Mouse (Mus musculus) testis, adult 2 months (tissue): ENCODE data around the gene Fam193b. TPM values are rescaled to one million over a fixed set of nuclear protein-coding genes. Genes with fewer than 3 reads are reported as not detected.
"Not testable (repeated sequence)": the region's sequence is repeated elsewhere in the genome, so short reads cannot be mapped to it uniquely, and the experiment has no call there.

Experiments
- H3K27ac ChIP-seq: fragments of 200-500 bp; 2 replicates; pipeline ENCODE4 v1.5.1; 2012; ENCODE audit warnings: low read depth, low read length; ENCODE audit not compliant: control insufficient read depth, insufficient read depth
- H3K27me3 ChIP-seq: fragments of 200-500 bp; 2 replicates; pipeline ENCODE4 v1.6.1; 2012; ENCODE audit warnings: mild to moderate bottlenecking, low read length, moderate library complexity; ENCODE audit not compliant: control insufficient read depth, insufficient read depth
- H3K36me3 ChIP-seq: fragments of 200-500 bp; 2 replicates; pipeline ENCODE4 v1.6.1; 2012; ENCODE audit warnings: mild to moderate bottlenecking, low read length; ENCODE audit not compliant: control insufficient read depth, insufficient read depth
- H3K4me1 ChIP-seq: fragments of 200-500 bp; 2 replicates; pipeline ENCODE4 v1.6.1; 2012; ENCODE audit warnings: low read length; ENCODE audit not compliant: control insufficient read depth, insufficient read depth
- H3K4me3 ChIP-seq: fragments of 200-500 bp; 2 replicates; pipeline ENCODE4 v1.5.1; 2012; ENCODE audit warnings: low read depth, mild to moderate bottlenecking, low read length, moderate library complexity, mixed read lengths; ENCODE audit not compliant: control insufficient read depth
- CTCF ChIP-seq: fragments of 200-500 bp; IDR thresholded peaks from 2 replicates; pipeline ENCODE4 v1.5.1; 2012; ENCODE audit warnings: low read depth, mild to moderate bottlenecking, inconsistent platforms, low read length, moderate library complexity; ENCODE audit not compliant: control insufficient read depth, insufficient read depth, insufficient replicate concordance
- POLR2A ChIP-seq: fragments of 200-500 bp; IDR thresholded peaks from 2 replicates; pipeline ENCODE4 v1.6.1; 2012; ENCODE audit warnings: low read depth, mild to moderate bottlenecking, inconsistent platforms, low read length, moderate library complexity; ENCODE audit not compliant: control insufficient read depth
- polyA plus RNA-seq: library from polyadenylated mRNA; depleted of rRNA; stranded (reverse); fragments of >200 nt; gene quantifications from 2 replicates; pipeline ENCODE4 v1.2.3, GENCODE M21; 2012

Fam193b gene
- polyA plus RNA-seq, 1 experiment = 28.8 TPM

- Histone ChIP-seq H3K4me1 (no peaks in the 10 kb centered on the region; the same call in none of the 2 replicates), H3K36me3 (peaks cover 2% of the 10 kb centered on the region), H3K27ac (peak overlapping the region; percentile 57), H3K27me3 (no peaks in the 10 kb centered on the region), H3K4me3 (peak overlapping the region; percentile 90)
- TF ChIP-seq POLR2A (peak; percentile 99), CTCF (no peak)
Observed at GRCm38 (mm10) chr13:55592512-55593253, 21.8 kb upstream of the Fam193b start.

DNA sequence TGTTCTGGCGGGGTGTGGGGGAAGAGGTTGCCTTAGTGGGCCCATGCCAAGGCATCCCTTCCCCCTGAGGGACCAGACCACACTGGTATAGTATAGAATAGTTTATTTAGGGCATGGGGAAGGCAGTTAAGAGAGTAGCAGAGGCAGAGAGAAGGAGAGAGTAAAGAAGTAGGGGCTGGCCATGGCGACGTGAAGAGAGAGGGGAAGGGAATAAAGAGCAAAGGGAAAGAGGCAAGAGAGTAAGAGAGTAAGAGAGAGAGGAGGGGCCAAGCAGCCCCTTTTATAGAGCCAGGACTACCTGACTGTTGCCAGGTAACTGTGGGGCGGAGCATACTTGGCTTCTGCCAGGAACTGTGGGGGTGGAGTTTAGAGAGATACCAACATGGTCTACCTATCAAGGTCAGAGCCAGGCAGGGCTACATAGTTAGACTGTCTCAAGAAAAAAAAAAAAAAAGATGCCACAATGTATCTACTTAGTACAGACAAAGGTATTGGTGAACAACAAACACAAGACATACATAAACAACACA is 21.1 kb upstream of the Fam193b start:
- no peak for TF ChIP-seq CTCF
- TF ChIP-seq POLR2A = no peak
- H3K27me3 ChIP-seq = no peaks in the 10 kb centered on the region
- H3K4me1 ChIP-seq = no peaks in the 10 kb centered on the region; the same call in none of the 2 replicates
- no peak overlapping the region for H3K27ac ChIP-seq
- H3K4me3 ChIP-seq = no peak overlapping the region
- H3K36me3 ChIP-seq = peaks cover 2% of the 10 kb centered on the region

DNA sequence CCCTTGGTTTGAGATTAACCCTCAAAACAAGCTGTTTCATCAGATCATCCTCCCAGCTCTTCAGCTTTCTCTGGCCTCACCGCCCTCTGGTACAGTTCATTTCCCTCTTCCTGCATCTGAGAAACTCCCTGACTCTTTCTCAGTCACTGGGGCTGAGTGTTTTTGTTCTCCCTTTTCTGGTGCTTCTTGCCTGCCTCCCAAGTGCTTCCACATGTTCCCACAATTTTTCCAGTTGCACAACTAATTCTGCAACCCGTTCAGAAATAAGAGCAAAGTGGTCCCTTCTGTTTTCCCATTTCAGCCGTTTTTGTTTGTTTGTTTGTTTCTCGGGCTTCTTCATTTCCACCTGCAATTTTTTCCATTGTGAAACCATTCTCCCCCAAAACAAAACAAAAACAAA is 7.2 kb upstream of the Fam193b start:
- no peak overlapping the region for H3K4me3 ChIP-seq
- no peaks in the 10 kb centered on the region for H3K27me3 ChIP-seq
- TF ChIP-seq CTCF = no peak
- no peaks in the 10 kb centered on the region for H3K4me1 ChIP-seq
- no peak overlapping the region for H3K27ac ChIP-seq
- no peaks in the 10 kb centered on the region for H3K36me3 ChIP-seq

DNA sequence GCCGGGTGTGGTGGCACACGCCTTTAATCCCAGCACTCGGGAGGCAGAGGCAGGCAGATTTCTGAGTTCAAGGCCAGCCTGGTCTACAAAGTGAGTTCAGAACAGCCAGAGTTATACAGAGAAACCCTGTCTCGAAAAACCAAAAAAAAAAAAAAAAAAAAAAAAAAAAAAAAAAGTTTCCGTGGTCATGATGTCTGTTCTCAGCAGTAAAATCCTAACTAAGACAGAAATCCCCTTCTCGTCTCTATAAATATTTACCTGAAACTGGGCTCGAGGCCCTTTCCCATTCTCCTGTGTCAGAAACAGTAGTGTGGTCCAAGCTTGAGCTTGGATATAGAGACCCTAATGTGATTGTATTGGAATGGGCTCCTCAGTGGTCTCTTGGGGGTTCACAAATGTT is 6.0 kb upstream of the Fam193b start:
- not testable (repeated sequence) for H3K4me3 ChIP-seq, H3K27me3 ChIP-seq, H3K27ac ChIP-seq, H3K4me1 ChIP-seq, H3K36me3 ChIP-seq

- no peak overlapping the region for H3K4me3 ChIP-seq
- no peaks in the 10 kb centered on the region for H3K36me3 ChIP-seq
Observed at GRCm38 (mm10) chr13:55575932-55576331, 5.0 kb upstream of the Fam193b start.

DNA sequence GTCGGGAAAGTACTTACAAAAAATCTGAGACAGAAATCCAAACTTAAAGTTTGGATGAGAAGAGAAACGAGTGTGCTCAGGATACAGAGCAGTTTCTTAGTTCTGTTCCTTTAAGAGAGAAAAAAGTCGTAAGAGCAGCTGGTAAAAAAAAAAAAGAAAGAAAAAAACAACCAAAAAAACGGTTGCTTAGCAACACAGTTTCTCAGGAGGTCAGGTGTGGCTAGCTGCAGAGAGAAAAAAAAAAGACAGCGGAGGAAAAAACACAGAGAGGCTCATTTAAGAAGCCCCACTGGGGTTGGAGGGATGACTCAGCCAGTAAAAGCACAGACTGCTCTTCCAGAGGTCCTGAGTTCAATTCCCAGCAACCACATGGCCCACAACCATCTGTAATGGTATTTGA is 3.4 kb upstream of the Fam193b start:
- Histone ChIP-seq H3K27me3 (no peaks in the 10 kb centered on the region), H3K4me3 (no peak overlapping the region), H3K4me1 (peaks cover 8% of the 10 kb centered on the region), H3K27ac (no peak overlapping the region), H3K36me3 (no peaks in the 10 kb centered on the region)
- no peak for TF ChIP-seq CTCF
- TF ChIP-seq POLR2A = no peak

More at GRCm38 (mm10) chr13:55575932-55576331, 5.0 kb upstream of the Fam193b start:
- TF ChIP-seq POLR2A (no peak), CTCF (no peak)
- H3K27me3 ChIP-seq = no peaks in the 10 kb centered on the region
- H3K27ac ChIP-seq = no peak overlapping the region
- peaks cover 3% of the 10 kb centered on the region for H3K4me1 ChIP-seq

- Histone ChIP-seq H3K27me3 (no peaks in the 10 kb centered on the region), H3K4me1 (peaks cover 8% of the 10 kb centered on the region), H3K27ac (no peak within 1 kb of the TSS), H3K4me3 (no peak within 1 kb of the TSS), H3K36me3 (no peaks in the 10 kb centered on the region)
- TF ChIP-seq POLR2A = no peak
- TF ChIP-seq CTCF = no peak
Observed at GRCm38 (mm10) chr13:55573432-55573831, 2.5 kb upstream of the Fam193b start, which contains the start of gene Tmed9. Gene Tmed9 (plus strand): TSS chr13:55573732.
